In genomic region chr4:138884261-138884660, GRCm38 (mm10) we compare ENCODE assay signal across 8 mouse cellular contexts. TPM values are rescaled to one million over a fixed set of nuclear protein-coding genes. Genes with fewer than 3 reads are reported as not detected.
DNase-seq lines count a peak whose midpoint lies in the region; ATAC-seq and TF ChIP-seq lines count a peak whose summit lies in the region.

No protein-coding gene starts in this region.

- no peak for ATAC-seq in hindbrain, embryonic 13.5 days (ENCODE audit: low FRiP score)
- peak; percentile 72; the same call in 1 of the 2 replicates for ATAC-seq in stomach, postnatal 0 days (ENCODE audit: low FRiP score, low TSS enrichment)

- DNase-seq in hindbrain, embryonic 10.5 days (ENCODE audit: low spot score): peak; percentile 82
- peak; percentile 63 for DNase-seq in cerebellum, adult 11 months
- DNase-seq in frontal cortex, postnatal 25 days (ENCODE audit: low spot score in 2 of 2): peak; percentile 90 to 94
- DNase-seq in kidney, adult 2 months: peak; percentile 83
- peak; percentile 92 for DNase-seq in limb, embryonic 10.5 days (ENCODE audit: low spot score)
- DNase-seq in stomach, postnatal 0 days (ENCODE audit: low spot score): peak; percentile 87

- H3ac ChIP-seq in myocyte (ENCODE audit: control insufficient read depth, insufficient read length): no peak overlapping the region

- TF ChIP-seq CTCF in kidney, adult 2 months (conservative IDR thresholded peaks at IDR 0.05; ENCODE audit: insufficient read depth, insufficient read length, low read depth, low read length): peak; percentile 91
- peak; percentile 92 for TF ChIP-seq CTCF in stomach, postnatal 0 days (IDR thresholded peaks at IDR 0.05; ENCODE audit: low read depth)

- no peak overlapping the region for H3K27ac ChIP-seq in hindbrain, embryonic 10.5 days
- no peak overlapping the region for H3K27ac ChIP-seq in hindbrain, embryonic 13.5 days
- H3K27ac ChIP-seq in kidney, adult 2 months (ENCODE audit: insufficient read depth, low read depth, low read length): no peak overlapping the region
- no peak overlapping the region for H3K27ac ChIP-seq in limb, embryonic 10.5 days
- H3K27ac ChIP-seq in stomach, postnatal 0 days (replicated peaks): no peak overlapping the region

- H3K4me3 ChIP-seq in hindbrain, embryonic 10.5 days: no peak overlapping the region
- H3K4me3 ChIP-seq in hindbrain, embryonic 13.5 days: no peak overlapping the region
- H3K4me3 ChIP-seq in kidney, adult 2 months (ENCODE audit: insufficient read depth, low read depth, low read length): no peak overlapping the region
- no peak overlapping the region for H3K4me3 ChIP-seq in limb, embryonic 10.5 days
- no peak overlapping the region for H3K4me3 ChIP-seq in myocyte
- H3K4me3 ChIP-seq in stomach, postnatal 0 days (ENCODE audit: low read depth, low read length): no peak overlapping the region

- H3K36me3 ChIP-seq in hindbrain, embryonic 10.5 days: no peaks in the 10 kb centered on the region
- no peaks in the 10 kb centered on the region for H3K36me3 ChIP-seq in hindbrain, embryonic 13.5 days
- no peaks in the 10 kb centered on the region for H3K36me3 ChIP-seq in kidney, adult 2 months (ENCODE audit: control insufficient read depth, insufficient read depth, low read length)
- no peaks in the 10 kb centered on the region for H3K36me3 ChIP-seq in limb, embryonic 10.5 days
- no peaks in the 10 kb centered on the region for H3K36me3 ChIP-seq in myocyte (ENCODE audit: control insufficient read depth, insufficient read depth)
- H3K36me3 ChIP-seq in stomach, postnatal 0 days (ENCODE audit: control insufficient read depth, insufficient read depth, low read length): no peaks in the 10 kb centered on the region

- peaks cover 25% of the 10 kb centered on the region for H3K4me1 ChIP-seq in hindbrain, embryonic 10.5 days (replicated peaks)
- peaks cover 9% of the 10 kb centered on the region for H3K4me1 ChIP-seq in hindbrain, embryonic 13.5 days (replicated peaks)
- no peaks in the 10 kb centered on the region for H3K4me1 ChIP-seq in kidney, adult 2 months (ENCODE audit: control insufficient read depth, insufficient read depth, low read length)
- peaks cover 20% of the 10 kb centered on the region for H3K4me1 ChIP-seq in limb, embryonic 10.5 days
- H3K4me1 ChIP-seq in stomach, postnatal 0 days (replicated peaks; ENCODE audit: control insufficient read depth, insufficient read depth): no peaks in the 10 kb centered on the region

- TF ChIP-seq POLR2A in kidney, adult 2 months (IDR thresholded peaks at IDR 0.05; ENCODE audit: low read depth, low read length): no peak
- no peak for TF ChIP-seq POLR2A in myocyte (IDR thresholded peaks at IDR 0.05; ENCODE audit: insufficient read length, low read depth)

- H3K27me3 ChIP-seq in hindbrain, embryonic 10.5 days (ENCODE audit: insufficient read depth, poor library complexity, severe bottlenecking): peaks cover 38% of the 10 kb centered on the region
- H3K27me3 ChIP-seq in hindbrain, embryonic 13.5 days: 0 out of 2 replicates have a peak, but pooled peaks cover 9% of the 10 kb centered on the region
- H3K27me3 ChIP-seq in kidney, adult 2 months (replicated peaks; ENCODE audit: control insufficient read depth, insufficient read depth, low read length): no peaks in the 10 kb centered on the region
- H3K27me3 ChIP-seq in limb, embryonic 10.5 days (ENCODE audit: low read depth, poor library complexity, severe bottlenecking): peaks cover 18% of the 10 kb centered on the region
- no peaks in the 10 kb centered on the region for H3K27me3 ChIP-seq in myocyte (ENCODE audit: control insufficient read depth, insufficient read depth, insufficient read length)
- no peaks in the 10 kb centered on the region for H3K27me3 ChIP-seq in stomach, postnatal 0 days (ENCODE audit: control insufficient read depth, insufficient read depth, low read length)

- no peak for TF ChIP-seq EP300 in stomach, postnatal 0 days (optimal IDR thresholded peaks at IDR 0.05)

- no peak overlapping the region for H3K9ac ChIP-seq in hindbrain, embryonic 13.5 days
- no peak overlapping the region for H3K9ac ChIP-seq in stomach, postnatal 0 days (ENCODE audit: low read length)

- H3K79me2 ChIP-seq in myocyte (ENCODE audit: control insufficient read depth, insufficient read depth): no peaks in the 10 kb centered on the region

- H3K4me2 ChIP-seq in hindbrain, embryonic 13.5 days: no peak overlapping the region
- H3K4me2 ChIP-seq in myocyte (ENCODE audit: low read depth): no peak overlapping the region
- no peak overlapping the region for H3K4me2 ChIP-seq in stomach, postnatal 0 days (replicated peaks; ENCODE audit: low read depth)

- WGBS in hindbrain, embryonic 10.5 days: 19% methylated on average over 6 of the region's 6 CpGs
- WGBS in hindbrain, embryonic 13.5 days: 16% methylated on average over 6 of the region's 6 CpGs
- 9% methylated on average over 6 of the region's 6 CpGs for WGBS in kidney, adult 2 months
- WGBS in limb, embryonic 10.5 days: 21% methylated on average over 6 of the region's 6 CpGs
- WGBS in stomach, postnatal 0 days: 18% methylated on average over 6 of the region's 6 CpGs

- no peaks in the 10 kb centered on the region for H3K9me3 ChIP-seq in hindbrain, embryonic 10.5 days
- H3K9me3 ChIP-seq in hindbrain, embryonic 13.5 days: no peaks in the 10 kb centered on the region
- no peaks in the 10 kb centered on the region for H3K9me3 ChIP-seq in limb, embryonic 10.5 days (replicated peaks)
- H3K9me3 ChIP-seq in stomach, postnatal 0 days (ENCODE audit: control insufficient read depth, low read length): no peaks in the 10 kb centered on the region

TF ChIP-seq in myocyte, 11 proteins besides CTCF, POLR2A, EP300 and RAD21:
- no peak for TF ChIP-seq TCF3 (IDR thresholded peaks at IDR 0.05; ENCODE audit: insufficient read length, low read depth)
- TF ChIP-seq USF1 (IDR thresholded peaks at IDR 0.05; ENCODE audit: low read depth): no peak
- no peak for TF ChIP-seq TCF12 (IDR thresholded peaks at IDR 0.05; ENCODE audit: insufficient read depth, poor library complexity, severe bottlenecking)
- peak; percentile 36 for TF ChIP-seq POLR2AphosphoS2 (IDR thresholded peaks at IDR 0.05; ENCODE audit: insufficient read length, low read depth)
- no peak for TF ChIP-seq REST (IDR thresholded peaks at IDR 0.05; ENCODE audit: insufficient read depth, insufficient read length)
- no peak for TF ChIP-seq E2F4 (IDR thresholded peaks at IDR 0.05; ENCODE audit: insufficient read depth)
- no peak for TF ChIP-seq MYOG (IDR thresholded peaks at IDR 0.05; ENCODE audit: control insufficient read depth in 1 of 3, insufficient read depth in 1 of 3, insufficient read length in 2 of 3, low read depth in 2 of 3)
- TF ChIP-seq MAX (IDR thresholded peaks at IDR 0.05; ENCODE audit: low read depth): no peak

RNA-seq across cellular contexts. Expression of gene Pla2g2e, which starts 6.5 kb away (rescaled TPM):
- polyA plus RNA-seq in hindbrain, embryonic 10.5 days (2016; fragmentation: Nextera tagmentation; extraction: Ambion mirVana): not detected in 2 replicates
- polyA plus RNA-seq in hindbrain, embryonic 13.5 days (2015; fragmentation: Nextera tagmentation; extraction: Ambion mirVana): not detected in 2 replicates
- 0.11 TPM in 1 of 2 replicates, not detected in the other for polyA plus RNA-seq in kidney, adult 2 months (2012; rRNA removed)
- 0.20 TPM in 1 of 2 replicates, not detected in the other for polyA plus RNA-seq in limb, embryonic 10.5 days (2016; fragmentation: Nextera tagmentation; extraction: Ambion mirVana)
- polyA plus RNA-seq in myocyte (2012; fragmentation: generic; extraction: Trizol): 20.4 TPM
- polyA plus RNA-seq in stomach, postnatal 0 days (2015; fragmentation: Nextera tagmentation; extraction: Ambion mirVana): 0.22 TPM in 1 of 2 replicates, not detected in the other

RNA-seq across cellular contexts. Expression of gene Gm13030, which starts 10.5 kb away (rescaled TPM):
- not detected in 2 replicates for polyA plus RNA-seq in hindbrain, embryonic 10.5 days (2016; fragmentation: Nextera tagmentation; extraction: Ambion mirVana)
- polyA plus RNA-seq in hindbrain, embryonic 13.5 days (2015; fragmentation: Nextera tagmentation; extraction: Ambion mirVana): not detected in 2 replicates
- polyA plus RNA-seq in kidney, adult 2 months (2012; rRNA removed): not detected in 2 replicates
- polyA plus RNA-seq in limb, embryonic 10.5 days (2016; fragmentation: Nextera tagmentation; extraction: Ambion mirVana): not detected in 2 replicates
- polyA plus RNA-seq in myocyte (2012; fragmentation: generic; extraction: Trizol): not detected
- not detected in 2 replicates for polyA plus RNA-seq in stomach, postnatal 0 days (2015; fragmentation: Nextera tagmentation; extraction: Ambion mirVana)

RNA-seq across cellular contexts. Expression of gene Pla2g5, which starts 21.0 kb away (rescaled TPM):
- 0.19 TPM in 1 of 2 replicates, not detected in the other for polyA plus RNA-seq in hindbrain, embryonic 10.5 days (2016; fragmentation: Nextera tagmentation; extraction: Ambion mirVana)
- polyA plus RNA-seq in hindbrain, embryonic 13.5 days (2015; fragmentation: Nextera tagmentation; extraction: Ambion mirVana): 0.25 and 0.49 TPM in 2 replicates
- polyA plus RNA-seq in kidney, adult 2 months (2012; rRNA removed): 63.0 and 66.1 TPM in 2 replicates
- 0.15 and 0.30 TPM in 2 replicates for polyA plus RNA-seq in limb, embryonic 10.5 days (2016; fragmentation: Nextera tagmentation; extraction: Ambion mirVana)
- 0.10 TPM for polyA plus RNA-seq in myocyte (2012; fragmentation: generic; extraction: Trizol)
- 0.28 and 0.34 TPM in 2 replicates for polyA plus RNA-seq in stomach, postnatal 0 days (2015; fragmentation: Nextera tagmentation; extraction: Ambion mirVana)

RNA-seq across cellular contexts. Expression of gene Otud3, which starts 29.5 kb away (rescaled TPM):
- polyA plus RNA-seq in hindbrain, embryonic 10.5 days (2016; fragmentation: Nextera tagmentation; extraction: Ambion mirVana): 2.4 and 3.0 TPM in 2 replicates
- 2.5 and 3.5 TPM in 2 replicates for polyA plus RNA-seq in hindbrain, embryonic 13.5 days (2015; fragmentation: Nextera tagmentation; extraction: Ambion mirVana)
- polyA plus RNA-seq in kidney, adult 2 months (2012; rRNA removed): 8.3 and 8.4 TPM in 2 replicates
- 3.8 and 4.5 TPM in 2 replicates for polyA plus RNA-seq in limb, embryonic 10.5 days (2016; fragmentation: Nextera tagmentation; extraction: Ambion mirVana)
- 12.5 TPM for polyA plus RNA-seq in myocyte (2012; fragmentation: generic; extraction: Trizol)
- polyA plus RNA-seq in stomach, postnatal 0 days (2015; fragmentation: Nextera tagmentation; extraction: Ambion mirVana): 2.4 and 2.6 TPM in 2 replicates

Comparison
In these comparisons a context has a peak if more than half of its experiments do, and no peak if none do; other contexts are left out.
1. RNA of gene Pla2g2e, which starts 6.5 kb away (polyA plus RNA-seq): 20.4 TPM in myocyte (single experiment); 0.11 TPM in kidney, adult 2 months, 0.22 TPM in stomach, postnatal 0 days, not detected in hindbrain, embryonic 10.5 days, 0.20 TPM in limb, embryonic 10.5 days and not detected in hindbrain, embryonic 13.5 days; every median in the first group is over 10 times any median in the second.
2. RNA of gene Pla2g5, which starts 21.0 kb away (polyA plus RNA-seq): 63.0 to 66.1 TPM in kidney, adult 2 months; 0.28 to 0.34 TPM in stomach, postnatal 0 days, 0.15 to 0.30 TPM in limb, embryonic 10.5 days, 0.19 TPM in hindbrain, embryonic 10.5 days, 0.25 to 0.49 TPM in hindbrain, embryonic 13.5 days and 0.10 TPM in myocyte (single experiment); every median in the first group is over 10 times any median in the second.
3. Peak in every context shown above with its lines, with median percentiles within 50 percentile points of each other: DNase-seq.